Mouse (Mus musculus) cortical plate, adult 2 months (tissue): ENCODE results near the gene Tmem253.

Source experiments
- CTCF ChIP-seq: fragments of 200-500 bp; IDR thresholded peaks from 2 replicates; pipeline ENCODE4 v1.5.1; 2011; ENCODE audit warnings: mild to moderate bottlenecking, control low read depth, low read length; ENCODE audit not compliant: insufficient read depth; ENCODE audit errors: extremely low read depth
- POLR2A ChIP-seq: fragments of 200-500 bp; IDR thresholded peaks from 2 replicates; pipeline ENCODE4 v1.6.1; 2011; ENCODE audit warnings: mild to moderate bottlenecking, low read length, control low read depth; ENCODE audit not compliant: insufficient read depth; ENCODE audit errors: extremely low read depth

- TF ChIP-seq CTCF (no peak), POLR2A (no peak)
Observed at GRCm38 (mm10) chr14:52012553-52012952, 2.9 kb upstream of the Tmem253 start.
